Mouse (Mus musculus) intestine, embryonic 16.5 days (tissue): ENCODE results near the gene Vmn1r167. TPM values are rescaled to one million over a fixed set of nuclear protein-coding genes. Genes with fewer than 3 reads are reported as not detected.
"Not testable (repeated sequence)": the region's sequence is repeated elsewhere in the genome, so short reads cannot be mapped to it uniquely, and the experiment has no call there.

ENCODE experiments used
- ATAC-seq: fragments of 200-750 bp; cut with Nextera tagmentation; 2 replicates; pipeline ENCODE4 v1.8.0; 2017; ENCODE audit warnings: moderate TSS enrichment, moderate library complexity
- H3K27ac ChIP-seq: fragments of 300-500 bp; sonication (generic); 2 replicates; pipeline ENCODE4 v1.5.1; 2014; ENCODE audit warnings: mild to moderate bottlenecking, low read length
- H3K27me3 ChIP-seq: fragments of 300-500 bp; sonication (generic); replicated peaks from 2 replicates; pipeline ENCODE4 v1.6.1; 2014; ENCODE audit warnings: low read length, control low read depth, mixed read lengths; ENCODE audit not compliant: control insufficient read depth, insufficient read depth
- H3K36me3 ChIP-seq: fragments of 300-500 bp; sonication (generic); 2 replicates; pipeline ENCODE4 v1.6.1; 2014; ENCODE audit warnings: low read length, control low read depth; ENCODE audit not compliant: control insufficient read depth, insufficient read depth
- H3K4me1 ChIP-seq: fragments of 300-500 bp; sonication (generic); 2 replicates; pipeline ENCODE4 v1.6.1; 2014; ENCODE audit warnings: low read length, control low read depth, mixed read lengths; ENCODE audit not compliant: control insufficient read depth, insufficient read depth
- H3K4me2 ChIP-seq: fragments of 300-500 bp; sonication (generic); 2 replicates; pipeline ENCODE4 v1.6.1; 2014; ENCODE audit warnings: low read depth, low read length, control low read depth
- H3K4me3 ChIP-seq: fragments of 300-500 bp; sonication (generic); 2 replicates; pipeline ENCODE4 v1.5.1; 2014; ENCODE audit warnings: mild to moderate bottlenecking, low read length
- H3K9ac ChIP-seq: fragments of 300-500 bp; sonication (generic); 2 replicates; pipeline ENCODE4 v1.6.1; 2014; ENCODE audit warnings: low read depth, low read length
- H3K9me3 ChIP-seq: fragments of 300-500 bp; sonication (generic); 2 replicates; pipeline ENCODE4 v1.6.1; 2016; ENCODE audit warnings: low read length, control low read depth; ENCODE audit not compliant: control insufficient read depth
- WGBS: fragments of 180-500 bp; shearing (Covaris S2); extraction: QIAGEN DNeasy Blood & Tissue Kit; methylation state at CpG from one replicate; pipeline ENCODE4 v1.1.7; 2014; 5-methylcytosine and 5-hydroxymethylcytosine counted together
- polyA plus RNA-seq: library from polyadenylated mRNA; unstranded; fragments of >200 nt; fragmentation: Nextera tagmentation; extraction: Ambion mirVana; gene quantifications from 2 replicates; pipeline ENCODE4 v1.2.1, GENCODE M21; 2015

Vmn1r167 gene
- polyA plus RNA-seq, result not detected in 2 replicates

DNA sequence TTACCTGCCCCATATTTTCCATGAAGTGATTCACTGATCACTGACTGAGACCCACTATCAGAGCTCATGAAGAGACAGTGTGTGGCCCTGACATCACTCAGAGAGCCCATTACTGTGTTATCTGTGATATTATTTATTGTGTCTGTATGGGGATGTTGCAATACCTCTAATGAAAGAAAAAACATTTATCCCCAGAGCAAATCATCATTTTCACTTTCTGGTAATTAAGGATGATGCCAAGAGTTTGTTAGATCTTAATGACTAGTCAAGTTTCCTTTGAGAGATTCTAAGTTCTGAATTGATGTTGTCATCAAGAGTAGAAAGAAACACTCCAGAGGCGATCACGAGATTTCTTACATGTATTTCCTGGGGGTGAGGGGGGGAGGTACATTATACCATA, at the start of gene Vmn1r167:
Vmn1r167 (minus strand) TSS at position 101 of the 400 bp plus-strand sequence.
- H3K9ac ChIP-seq, H3K4me2 ChIP-seq, H3K9me3 ChIP-seq, H3K27ac ChIP-seq, H3K27me3 ChIP-seq, H3K4me3 ChIP-seq, ATAC-seq, H3K36me3 ChIP-seq, H3K4me1 ChIP-seq: not testable (repeated sequence)
- WGBS, result 92% methylated on average over 2 of the region's 2 CpGs

DNA sequence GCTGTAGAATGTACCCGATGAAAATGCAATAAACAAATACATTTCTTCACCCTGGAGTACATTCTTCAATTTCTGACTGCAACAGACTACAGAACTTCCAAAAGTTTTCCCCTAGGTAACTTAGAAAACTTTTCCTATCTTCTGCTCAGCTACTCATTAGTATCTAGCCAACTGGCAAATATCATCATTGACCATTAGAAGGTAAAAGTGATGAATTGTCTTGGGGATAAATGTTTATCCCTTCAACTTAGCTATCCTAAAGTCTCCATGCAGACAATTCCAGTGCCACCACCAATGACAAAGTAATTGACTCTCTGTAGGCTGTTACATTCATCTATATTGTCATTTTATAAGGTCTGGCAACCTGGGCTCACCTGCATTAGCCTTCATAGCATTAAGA, 32.4 kb upstream of the Vmn1r167 start, which contains the start of gene Vmn1r168:
Vmn1r168 (plus strand) TSS at position 301 of the 400 bp plus-strand sequence.
- not testable (repeated sequence) for ATAC-seq, H3K4me1 ChIP-seq, H3K4me2 ChIP-seq, H3K36me3 ChIP-seq, H3K9ac ChIP-seq, H3K27ac ChIP-seq, H3K27me3 ChIP-seq, H3K9me3 ChIP-seq, H3K4me3 ChIP-seq
- WGBS, result no CpG with 5 or more reads among the region's 1 CpGs

DNA sequence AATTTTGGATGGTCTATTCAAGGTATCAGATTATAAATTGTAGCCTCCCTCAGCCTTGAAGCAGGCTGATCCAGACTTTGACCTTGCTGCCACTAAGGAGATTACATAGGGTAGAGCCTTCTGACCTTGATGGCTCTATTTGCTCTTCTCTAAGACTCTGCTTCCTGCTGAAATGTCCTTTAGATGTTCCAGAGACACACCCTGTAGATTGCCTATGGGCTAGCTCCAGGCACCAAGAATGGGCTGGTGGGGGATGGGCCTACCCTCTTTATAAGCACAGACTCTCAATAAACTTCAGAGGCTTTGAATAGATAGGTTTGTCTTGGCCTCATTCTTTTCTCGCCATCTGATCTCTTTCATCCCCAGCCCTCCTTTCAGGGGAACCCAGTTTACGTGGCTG, 34.1 kb downstream of the Vmn1r167 start:
- not testable (repeated sequence) for H3K4me1 ChIP-seq, H3K27me3 ChIP-seq, ATAC-seq, H3K9me3 ChIP-seq, H3K4me3 ChIP-seq, H3K9ac ChIP-seq, H3K27ac ChIP-seq, H3K36me3 ChIP-seq, H3K4me2 ChIP-seq
- 70% methylated on average over 2 of the region's 2 CpGs for WGBS

DNA sequence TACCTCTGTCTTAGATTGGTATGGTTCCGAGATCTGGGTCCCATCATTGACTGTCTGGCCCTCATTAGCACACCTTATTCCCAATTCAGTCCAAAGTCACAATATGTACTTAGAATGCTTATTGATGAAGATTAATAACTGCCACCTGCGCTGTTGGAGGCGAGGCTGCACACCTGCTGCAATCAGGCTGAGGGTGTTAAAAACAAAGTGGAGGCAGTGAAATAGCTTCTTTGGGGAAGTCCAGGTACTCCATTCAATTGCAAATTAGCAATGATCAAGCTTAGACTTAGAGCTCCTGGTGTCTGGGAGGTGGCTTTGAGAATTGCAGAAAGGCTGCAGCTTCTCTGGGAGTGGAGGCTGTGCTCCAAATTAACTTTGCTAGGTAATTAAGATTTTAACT, 36.2 kb downstream of the Vmn1r167 start:
- H3K4me2 ChIP-seq, H3K9ac ChIP-seq, H3K27me3 ChIP-seq, H3K4me3 ChIP-seq, H3K4me1 ChIP-seq, ATAC-seq, H3K27ac ChIP-seq, H3K36me3 ChIP-seq, H3K9me3 ChIP-seq: not testable (repeated sequence)
- WGBS, result 64% methylated on average over 3 of the region's 3 CpGs

DNA sequence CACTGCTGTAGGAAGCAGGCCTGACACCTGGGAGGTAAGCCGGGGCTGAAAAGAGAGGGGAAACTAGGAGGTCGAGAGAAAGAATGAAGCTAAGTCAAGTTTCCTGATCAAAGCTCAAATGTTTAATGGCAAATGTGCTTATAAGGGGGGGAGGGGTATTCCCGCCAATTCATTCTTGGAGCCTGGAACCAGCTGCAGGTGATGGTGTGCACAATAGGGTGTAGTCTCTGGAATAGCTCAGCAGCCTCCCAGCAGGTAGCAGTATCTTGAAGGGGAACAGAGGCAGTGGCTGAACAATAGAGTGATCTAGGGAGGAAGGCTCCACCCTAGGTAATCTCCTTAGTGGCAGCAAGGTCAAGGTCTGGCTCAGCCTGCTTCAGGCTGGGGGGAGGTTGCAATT, 36.8 kb downstream of the Vmn1r167 start:
- H3K4me2 ChIP-seq, H3K4me3 ChIP-seq, H3K9me3 ChIP-seq, H3K36me3 ChIP-seq, H3K9ac ChIP-seq, H3K27me3 ChIP-seq, ATAC-seq, H3K27ac ChIP-seq, H3K4me1 ChIP-seq: not testable (repeated sequence)
- WGBS, result 66% methylated on average over 3 of the region's 3 CpGs

Other genes starting within 250 kb of the Vmn1r167 start
- not detected in 2 replicates for gene Gm6902, start 228.3 kb downstream of the Vmn1r167 start, polyA plus RNA-seq
- gene Nlrp4e, start 206.0 kb downstream of the Vmn1r167 start, polyA plus RNA-seq, result not detected in 2 replicates
- gene Nlrp5, start 121.3 kb downstream of the Vmn1r167 start, polyA plus RNA-seq, result not detected in 2 replicates
- gene Vmn1r168, start 32.5 kb upstream of the Vmn1r167 start, polyA plus RNA-seq, result not detected in 2 replicates
- not detected in 2 replicates for gene Vmn1r169, start 68.3 kb upstream of the Vmn1r167 start, polyA plus RNA-seq
- gene Vmn1r170, start 99.0 kb upstream of the Vmn1r167 start, polyA plus RNA-seq, result not detected in 2 replicates
- gene Vmn1r171, start 123.5 kb upstream of the Vmn1r167 start, polyA plus RNA-seq, result not detected in 2 replicates
- not detected in 2 replicates for gene Vmn1r172, start 151.1 kb upstream of the Vmn1r167 start, polyA plus RNA-seq
- not detected in 2 replicates for gene Vmn1r173, start 193.5 kb upstream of the Vmn1r167 start, polyA plus RNA-seq
- gene Vmn1r174, start 245.1 kb upstream of the Vmn1r167 start, polyA plus RNA-seq, result not detected in 2 replicates